Mouse (Mus musculus): ENCODE measurements around the gene Ccdc171. TPM values are rescaled to one million over a fixed set of nuclear protein-coding genes. Genes with fewer than 3 reads are reported as not detected.
"Not testable (repeated sequence)": the region's sequence is repeated elsewhere in the genome, so short reads cannot be mapped to it uniquely, and the experiment has no call there.

Ccdc171 gene
- 3.2 and 3.7 TPM in 2 replicates for polyA plus RNA-seq (2015; fragmentation: Nextera tagmentation; extraction: Ambion mirVana)

- peak within 1 kb of the TSS; percentile 77 for H3K9ac ChIP-seq
- H3K4me3 ChIP-seq (replicated peaks) = peak within 1 kb of the TSS; percentile 75
- no peaks in the 10 kb centered on the region for H3K36me3 ChIP-seq
- WGBS = under 1% methylated on average over 69 of the region's 73 CpGs
- H3K27ac ChIP-seq = peak within 1 kb of the TSS; percentile 98
- no peaks in the 10 kb centered on the region; the same call in 1 of the 2 replicates for H3K9me3 ChIP-seq (replicated peaks)
- H3K4me1 ChIP-seq = peaks cover 20% of the 10 kb centered on the region
- H3K4me2 ChIP-seq = peak within 1 kb of the TSS; percentile 85
- peak; percentile 96 for ATAC-seq (replicated peaks; ENCODE audit: low FRiP score)
- no peaks in the 10 kb centered on the region for H3K27me3 ChIP-seq
Measured at GRCm38 (mm10) chr4:83524843-83525689, at the start of gene Ccdc171. Ccdc171 (plus strand) TSS chr4:83525545.

- H3K36me3 ChIP-seq = peaks cover 38% of the 10 kb centered on the region
- H3K4me1 ChIP-seq = peaks cover 18% of the 10 kb centered on the region
- H3K4me3 ChIP-seq (replicated peaks) = peak overlapping the region; percentile 91
- H3K4me2 ChIP-seq = peak overlapping the region; percentile 75
- peak overlapping the region; percentile 82 for H3K9ac ChIP-seq
- H3K27me3 ChIP-seq = no peaks in the 10 kb centered on the region
- WGBS = 19% methylated on average over 12 of the region's 12 CpGs
- H3K9me3 ChIP-seq (replicated peaks) = no peaks in the 10 kb centered on the region
- ATAC-seq (replicated peaks; ENCODE audit: low FRiP score) = no peak
- peak overlapping the region; percentile 98 for H3K27ac ChIP-seq
Measured at GRCm38 (mm10) chr4:83485250-83485649, 40.1 kb upstream of the Ccdc171 start.

GRCm38 (mm10) chr4:83485735-83486116 lies 39.6 kb upstream of the Ccdc171 start:
- H3K4me1 ChIP-seq = peaks cover 18% of the 10 kb centered on the region
- ATAC-seq (replicated peaks; ENCODE audit: low FRiP score) = peak; percentile 87
- H3K36me3 ChIP-seq = peaks cover 35% of the 10 kb centered on the region
- peak overlapping the region; percentile 75 for H3K4me2 ChIP-seq
- H3K9me3 ChIP-seq (replicated peaks) = no peaks in the 10 kb centered on the region
- peak overlapping the region; percentile 82 for H3K9ac ChIP-seq
- H3K4me3 ChIP-seq (replicated peaks) = peak overlapping the region; percentile 91
- peak overlapping the region; percentile 98 for H3K27ac ChIP-seq
- WGBS = under 1% methylated on average over 22 of the region's 40 CpGs
- H3K27me3 ChIP-seq = no peaks in the 10 kb centered on the region

- H3K4me3 ChIP-seq (replicated peaks) = peak within 1 kb of the TSS; percentile 91
- peak within 1 kb of the TSS; percentile 82 for H3K9ac ChIP-seq
- H3K27ac ChIP-seq = peak within 1 kb of the TSS; percentile 98
- peaks cover 29% of the 10 kb centered on the region for H3K36me3 ChIP-seq
- peak; percentile 96 for ATAC-seq (replicated peaks; ENCODE audit: low FRiP score)
- H3K9me3 ChIP-seq (replicated peaks) = no peaks in the 10 kb centered on the region
- H3K4me1 ChIP-seq = peaks cover 18% of the 10 kb centered on the region
- no peaks in the 10 kb centered on the region for H3K27me3 ChIP-seq
- WGBS = under 1% methylated on average over 64 of the region's 86 CpGs
- peak within 1 kb of the TSS; percentile 75 for H3K4me2 ChIP-seq
Measured at GRCm38 (mm10) chr4:83486117-83486901, 39.0 kb upstream of the Ccdc171 start, which contains the start of gene Psip1. Psip1 (minus strand) TSS chr4:83486459.

- Histone ChIP-seq H3K9me3 (replicated peaks) (no peaks in the 10 kb centered on the region), H3K27me3 (no peaks in the 10 kb centered on the region), H3K27ac (no peak overlapping the region), H3K36me3 (peaks cover 6% of the 10 kb centered on the region; the same call in 1 of the 2 replicates), H3K9ac (no peak overlapping the region), H3K4me3 (replicated peaks) (no peak overlapping the region), H3K4me2 (no peak overlapping the region), H3K4me1 (peaks cover 16% of the 10 kb centered on the region)
- ATAC-seq (replicated peaks; ENCODE audit: low FRiP score) = no peak
- 32% methylated on average over 5 of the region's 5 CpGs for WGBS
Measured at GRCm38 (mm10) chr4:83489121-83489520, 36.2 kb upstream of the Ccdc171 start.

- Histone ChIP-seq H3K36me3 (no peaks in the 10 kb centered on the region), H3K9ac (no peak overlapping the region), H3K27me3 (no peaks in the 10 kb centered on the region), H3K4me3 (replicated peaks) (no peak overlapping the region), H3K27ac (no peak overlapping the region), H3K4me2 (no peak overlapping the region), H3K4me1 (no peaks in the 10 kb centered on the region), H3K9me3 (replicated peaks) (no peaks in the 10 kb centered on the region)
- WGBS = 88% methylated on average over 1 of the region's 1 CpGs
- ATAC-seq (replicated peaks; ENCODE audit: low FRiP score) = no peak
Measured at GRCm38 (mm10) chr4:83493112-83493511, 32.2 kb upstream of the Ccdc171 start.

GRCm38 (mm10) chr4:83497013-83497412 lies 28.3 kb upstream of the Ccdc171 start:
- not testable (repeated sequence) for H3K27ac ChIP-seq; H3K4me2 ChIP-seq; H3K36me3 ChIP-seq; H3K27me3 ChIP-seq; H3K4me1 ChIP-seq; H3K4me3 ChIP-seq (replicated peaks); H3K9me3 ChIP-seq (replicated peaks); H3K9ac ChIP-seq; ATAC-seq (replicated peaks; ENCODE audit: low FRiP score)
- 92% methylated on average over 5 of the region's 5 CpGs for WGBS

GRCm38 (mm10) chr4:83500154-83501036 lies 24.9 kb upstream of the Ccdc171 start:
- Histone ChIP-seq H3K4me3 (replicated peaks) (peak overlapping the region; percentile 34), H3K36me3 (no peaks in the 10 kb centered on the region), H3K27ac (no peak overlapping the region), H3K4me2 (peak overlapping the region; percentile 58), H3K9ac (no peak overlapping the region), H3K27me3 (no peaks in the 10 kb centered on the region), H3K4me1 (0 out of 2 replicates have a peak, but pooled peaks cover 5% of the 10 kb centered on the region), H3K9me3 (replicated peaks) (no peaks in the 10 kb centered on the region)
- 10% methylated on average over 22 of the region's 22 CpGs for WGBS
- peak; percentile 40; the same call in 1 of the 2 replicates for ATAC-seq (replicated peaks; ENCODE audit: low FRiP score)

- Histone ChIP-seq H3K9me3 (replicated peaks) (no peaks in the 10 kb centered on the region), H3K4me1 (0 out of 2 replicates have a peak, but pooled peaks cover 5% of the 10 kb centered on the region), H3K4me2 (peak overlapping the region; percentile 58), H3K36me3 (no peaks in the 10 kb centered on the region), H3K27ac (no peak overlapping the region), H3K9ac (no peak overlapping the region), H3K27me3 (no peaks in the 10 kb centered on the region), H3K4me3 (replicated peaks) (peak overlapping the region; percentile 34; the same call in 1 of the 2 replicates)
- ATAC-seq (replicated peaks; ENCODE audit: low FRiP score) = no peak
- 37% methylated on average over 7 of the region's 7 CpGs for WGBS
Measured at GRCm38 (mm10) chr4:83501037-83501430, 24.3 kb upstream of the Ccdc171 start.

- Histone ChIP-seq H3K27me3 (no peaks in the 10 kb centered on the region), H3K27ac (no peak overlapping the region), H3K9me3 (replicated peaks) (no peaks in the 10 kb centered on the region), H3K36me3 (no peaks in the 10 kb centered on the region), H3K4me2 (no peak overlapping the region), H3K4me3 (replicated peaks) (no peak overlapping the region), H3K9ac (no peak overlapping the region), H3K4me1 (no peaks in the 10 kb centered on the region)
- no peak for ATAC-seq (replicated peaks; ENCODE audit: low FRiP score)
- 46% methylated on average over 2 of the region's 2 CpGs for WGBS
Measured at GRCm38 (mm10) chr4:83509600-83509999, 15.7 kb upstream of the Ccdc171 start.

- Histone ChIP-seq H3K4me1 (no peaks in the 10 kb centered on the region), H3K27me3 (no peaks in the 10 kb centered on the region), H3K27ac (no peak overlapping the region), H3K36me3 (no peaks in the 10 kb centered on the region), H3K9me3 (replicated peaks) (no peaks in the 10 kb centered on the region), H3K4me3 (replicated peaks) (no peak overlapping the region), H3K9ac (no peak overlapping the region), H3K4me2 (no peak overlapping the region)
- no peak for ATAC-seq (replicated peaks; ENCODE audit: low FRiP score)
- WGBS = 66% methylated on average over 8 of the region's 8 CpGs
Measured at GRCm38 (mm10) chr4:83511083-83511482, 14.3 kb upstream of the Ccdc171 start.

Data from kidney, embryonic 15.5 days (tissue).